Mouse (Mus musculus): ENCODE results near the gene Arfgap3. TPM values are rescaled to one million over a fixed set of nuclear protein-coding genes. Genes with fewer than 3 reads are reported as not detected.
"Not testable (repeated sequence)": the region's sequence is repeated elsewhere in the genome, so short reads cannot be mapped to it uniquely, and the experiment has no call there.

The Arfgap3 gene
- polyA plus RNA-seq, 2 experiments, result 51.4 to 54.8 TPM

DNA sequence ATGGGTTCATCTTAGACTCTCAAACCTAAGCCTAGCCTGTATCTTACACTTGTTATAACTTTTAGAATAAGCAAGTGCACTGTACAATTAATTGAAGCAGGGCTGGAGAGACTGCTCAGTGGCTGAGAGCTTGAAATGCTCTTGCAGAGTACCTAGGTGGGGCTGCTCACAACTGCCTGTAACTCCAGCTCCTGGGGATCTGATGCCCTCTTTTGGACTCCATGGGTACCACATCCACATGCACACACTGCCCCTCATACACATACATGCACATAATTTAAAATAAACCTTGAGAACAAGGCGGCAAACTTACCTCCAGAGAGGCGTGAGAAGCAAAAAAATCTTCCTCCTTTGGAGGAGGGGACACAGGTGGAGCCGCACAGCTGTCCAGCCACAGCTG is 17.7 kb downstream of the Arfgap3 start:
- WGBS, result 81% methylated on average over 3 of the region's 3 CpGs
- H3K27me3 ChIP-seq (ENCODE audit: control insufficient read depth, insufficient read depth, low read length), result no peaks in the 10 kb centered on the region
- DNase-seq (ENCODE audit: low spot score), result no peak

DNA sequence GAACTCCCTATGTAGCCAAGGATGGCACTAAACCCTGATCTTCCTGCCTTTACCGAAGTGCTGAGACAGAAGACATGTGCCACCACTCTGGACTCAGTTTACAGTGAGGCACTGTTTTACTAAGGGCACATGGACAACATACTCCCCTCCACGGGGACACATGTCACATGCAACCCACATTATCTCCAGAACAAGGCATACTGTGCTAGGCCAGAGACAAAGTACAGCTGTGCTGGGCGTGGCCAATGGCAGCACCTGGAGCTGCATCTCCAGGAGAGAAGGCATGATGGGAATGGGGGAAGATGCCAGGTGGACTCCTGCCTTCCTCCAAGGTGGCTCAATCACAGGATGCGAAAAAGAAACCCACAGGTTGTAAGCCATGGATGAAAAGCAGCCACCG is 21.1 kb downstream of the Arfgap3 start:
- ATAC-seq (ENCODE audit: low FRiP score, low read depth) (no peak), DNase-seq (ENCODE audit: low spot score) (no peak)
- TF ChIP-seq POLR2A (IDR thresholded peaks at IDR 0.05; ENCODE audit: borderline replicate concordance, extremely low read depth, insufficient read depth, insufficient read length), result no peak
- Histone ChIP-seq H3K9me3 (ENCODE audit: control insufficient read depth, low read length) (no peaks in the 10 kb centered on the region), H3K4me1 (ENCODE audit: control insufficient read depth, insufficient read depth, low read length) (no peaks in the 10 kb centered on the region), H3K27me3 (ENCODE audit: control insufficient read depth, insufficient read depth, low read length) (no peaks in the 10 kb centered on the region), H3K9ac (ENCODE audit: low read depth, low read length, severe bottlenecking) (no peak overlapping the region), H3K36me3 (ENCODE audit: control insufficient read depth, insufficient read depth, low read length) (peaks cover 79% of the 10 kb centered on the region), H3K4me2 (replicated peaks; ENCODE audit: low read depth, low read length, severe bottlenecking) (no peak overlapping the region), H3K4me3 (replicated peaks; ENCODE audit: low read length) (no peak overlapping the region), H3K27ac (replicated peaks; ENCODE audit: low read depth, low read length) (no peak overlapping the region)
- 86% methylated on average over 5 of the region's 5 CpGs for WGBS

More for the DNA sequence above, 17.7 kb downstream of the Arfgap3 start:
- no peak overlapping the region for H3K4me3 ChIP-seq (replicated peaks; ENCODE audit: low read length)
- no peak for TF ChIP-seq POLR2A (IDR thresholded peaks at IDR 0.05; ENCODE audit: borderline replicate concordance, extremely low read depth, insufficient read depth, insufficient read length)
- H3K27ac ChIP-seq (replicated peaks; ENCODE audit: low read depth, low read length), result no peak overlapping the region
- no peak overlapping the region for H3K9ac ChIP-seq (ENCODE audit: low read depth, low read length, severe bottlenecking)
- H3K9me3 ChIP-seq (ENCODE audit: control insufficient read depth, low read length), result no peaks in the 10 kb centered on the region
- no peak for ATAC-seq (ENCODE audit: low FRiP score, low read depth)
- peaks cover 80% of the 10 kb centered on the region for H3K36me3 ChIP-seq (ENCODE audit: control insufficient read depth, insufficient read depth, low read length)
- H3K4me2 ChIP-seq (replicated peaks; ENCODE audit: low read depth, low read length, severe bottlenecking), result no peak overlapping the region
- H3K4me1 ChIP-seq (ENCODE audit: control insufficient read depth, insufficient read depth, low read length), result no peaks in the 10 kb centered on the region

DNA sequence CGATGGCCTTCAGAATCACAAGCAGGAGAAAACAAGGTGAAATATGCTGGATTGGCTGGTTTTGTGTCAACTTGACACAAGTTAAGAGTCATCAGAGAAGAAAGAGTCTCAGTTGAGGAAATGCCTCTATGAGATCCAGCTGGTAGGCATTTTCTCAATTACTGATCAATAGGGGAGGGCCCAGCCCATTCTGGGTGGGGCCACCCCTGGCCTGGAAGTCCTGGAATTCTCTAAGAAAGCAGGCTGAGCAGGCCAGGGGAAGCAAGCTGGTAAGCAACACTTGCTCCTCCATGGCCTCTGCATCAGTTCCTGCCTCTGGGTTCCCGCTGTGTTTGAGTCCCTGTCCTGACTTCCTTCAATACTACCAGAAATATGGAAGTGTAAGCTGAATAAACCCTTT is 27.0 kb downstream of the Arfgap3 start:
- Histone ChIP-seq H3K27me3 (ENCODE audit: control insufficient read depth, insufficient read depth, low read length) (no peaks in the 10 kb centered on the region), H3K9ac (ENCODE audit: low read depth, low read length, severe bottlenecking) (no peak overlapping the region), H3K4me3 (replicated peaks; ENCODE audit: low read length) (no peak overlapping the region), H3K4me1 (ENCODE audit: control insufficient read depth, insufficient read depth, low read length) (no peaks in the 10 kb centered on the region), H3K9me3 (ENCODE audit: control insufficient read depth, low read length) (no peaks in the 10 kb centered on the region), H3K27ac (replicated peaks; ENCODE audit: low read depth, low read length) (no peak overlapping the region), H3K4me2 (replicated peaks; ENCODE audit: low read depth, low read length, severe bottlenecking) (no peak overlapping the region), H3K36me3 (ENCODE audit: control insufficient read depth, insufficient read depth, low read length) (peaks cover 82% of the 10 kb centered on the region)
- WGBS, result 84% methylated on average over 2 of the region's 2 CpGs
- no peak for TF ChIP-seq POLR2A (IDR thresholded peaks at IDR 0.05; ENCODE audit: borderline replicate concordance, extremely low read depth, insufficient read depth, insufficient read length)
- DNase-seq (ENCODE audit: low spot score), result no peak
- ATAC-seq (ENCODE audit: low FRiP score, low read depth), result no peak

DNA sequence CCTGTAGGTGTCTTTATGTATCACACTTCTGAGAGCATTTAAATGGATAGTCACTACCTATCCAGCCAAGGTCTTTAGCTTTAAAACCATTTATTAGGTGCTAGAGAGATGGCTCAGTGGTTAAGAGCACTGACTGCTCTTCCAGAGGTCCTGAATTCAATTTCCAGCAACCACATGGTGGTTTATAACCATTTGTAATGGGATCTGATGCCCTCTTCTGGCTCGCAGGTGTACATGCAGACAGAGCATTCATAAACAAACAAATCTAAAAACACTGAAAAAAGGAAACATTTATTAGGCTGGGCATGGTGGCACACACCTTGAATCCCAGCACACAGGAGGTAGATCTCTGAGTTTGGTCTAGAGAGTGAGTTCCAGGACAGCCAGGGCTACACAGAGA is 35.1 kb downstream of the Arfgap3 start:
- no peak overlapping the region for H3K4me2 ChIP-seq (replicated peaks; ENCODE audit: low read depth, low read length, severe bottlenecking)
- no peak for DNase-seq (ENCODE audit: low spot score)
- ATAC-seq (ENCODE audit: low FRiP score, low read depth), result no peak
- 72% methylated on average over 1 of the region's 1 CpGs for WGBS
- no peaks in the 10 kb centered on the region for H3K4me1 ChIP-seq (ENCODE audit: control insufficient read depth, insufficient read depth, low read length)
- H3K9ac ChIP-seq (ENCODE audit: low read depth, low read length, severe bottlenecking), result no peak overlapping the region
- H3K4me3 ChIP-seq (replicated peaks; ENCODE audit: low read length), result no peak overlapping the region
- no peak for TF ChIP-seq POLR2A (IDR thresholded peaks at IDR 0.05; ENCODE audit: borderline replicate concordance, extremely low read depth, insufficient read depth, insufficient read length)
- H3K27ac ChIP-seq (replicated peaks; ENCODE audit: low read depth, low read length), result no peak overlapping the region
- H3K27me3 ChIP-seq (ENCODE audit: control insufficient read depth, insufficient read depth, low read length), result no peaks in the 10 kb centered on the region
- H3K36me3 ChIP-seq (ENCODE audit: control insufficient read depth, insufficient read depth, low read length), result peaks cover 81% of the 10 kb centered on the region
- no peaks in the 10 kb centered on the region for H3K9me3 ChIP-seq (ENCODE audit: control insufficient read depth, low read length)

DNA sequence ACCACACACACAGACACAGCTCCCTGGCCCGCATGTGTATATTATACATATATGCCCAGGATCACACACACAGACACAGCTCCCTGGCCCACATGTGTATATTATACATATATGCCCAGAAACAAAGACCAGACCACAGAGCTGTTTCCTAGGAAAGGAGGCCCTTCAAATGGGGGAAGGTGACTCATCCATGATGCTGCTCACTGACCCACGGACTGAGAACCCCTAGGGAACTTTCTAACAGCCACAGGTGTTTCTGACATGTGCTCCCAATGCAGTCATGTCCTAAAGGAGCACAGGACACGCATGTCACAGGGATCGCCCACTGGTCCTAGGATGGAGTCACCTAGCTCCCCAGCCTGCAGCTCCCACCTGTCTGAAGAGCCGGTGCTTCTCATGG is 40.2 kb downstream of the Arfgap3 start:
- DNase-seq (ENCODE audit: low spot score), result no peak
- Histone ChIP-seq H3K4me1 (ENCODE audit: control insufficient read depth, insufficient read depth, low read length) (no peaks in the 10 kb centered on the region), H3K27ac (replicated peaks; ENCODE audit: low read depth, low read length) (no peak overlapping the region), H3K9ac (ENCODE audit: low read depth, low read length, severe bottlenecking) (no peak overlapping the region), H3K4me3 (replicated peaks; ENCODE audit: low read length) (no peak overlapping the region), H3K36me3 (ENCODE audit: control insufficient read depth, insufficient read depth, low read length) (peaks cover 82% of the 10 kb centered on the region), H3K4me2 (replicated peaks; ENCODE audit: low read depth, low read length, severe bottlenecking) (no peak overlapping the region), H3K27me3 (ENCODE audit: control insufficient read depth, insufficient read depth, low read length) (no peaks in the 10 kb centered on the region), H3K9me3 (ENCODE audit: control insufficient read depth, low read length) (no peaks in the 10 kb centered on the region)
- no peak for ATAC-seq (ENCODE audit: low FRiP score, low read depth)
- WGBS, result 83% methylated on average over 5 of the region's 5 CpGs
- no peak for TF ChIP-seq POLR2A (IDR thresholded peaks at IDR 0.05; ENCODE audit: borderline replicate concordance, extremely low read depth, insufficient read depth, insufficient read length)

DNA sequence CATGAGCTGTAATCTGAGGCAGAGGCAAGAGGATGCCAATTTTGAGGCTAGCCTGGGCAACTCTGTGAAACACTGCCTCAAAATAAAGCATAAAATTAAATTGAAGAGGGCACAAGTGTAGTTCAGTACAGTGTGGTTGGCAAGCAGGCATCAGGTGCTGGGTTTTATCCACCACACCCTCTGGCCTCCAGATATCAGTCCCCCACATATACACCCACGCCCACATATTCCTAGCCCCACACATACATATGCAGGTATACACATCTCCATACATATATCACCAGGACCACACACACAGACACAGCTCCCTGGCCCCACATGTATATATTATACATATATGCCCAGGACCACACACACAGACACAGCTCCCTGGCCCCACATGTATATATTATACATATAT is 41.3 kb downstream of the Arfgap3 start:
- not testable (repeated sequence) for ATAC-seq (ENCODE audit: low FRiP score, low read depth); H3K27me3 ChIP-seq (ENCODE audit: control insufficient read depth, insufficient read depth, low read length); H3K4me3 ChIP-seq (replicated peaks; ENCODE audit: low read length); H3K9me3 ChIP-seq (ENCODE audit: control insufficient read depth, low read length); H3K27ac ChIP-seq (replicated peaks; ENCODE audit: low read depth, low read length); DNase-seq (ENCODE audit: low spot score); H3K9ac ChIP-seq (ENCODE audit: low read depth, low read length, severe bottlenecking); H3K4me2 ChIP-seq (replicated peaks; ENCODE audit: low read depth, low read length, severe bottlenecking); H3K4me1 ChIP-seq (ENCODE audit: control insufficient read depth, insufficient read depth, low read length)
- peaks cover 76% of the 10 kb centered on the region for H3K36me3 ChIP-seq (ENCODE audit: control insufficient read depth, insufficient read depth, low read length)
- 92% methylated on average over 1 of the region's 1 CpGs for WGBS

All from limb, embryonic 14.5 days (tissue).